Mouse (Mus musculus) liver, embryonic 14.5 days (tissue): ENCODE data around the gene Casp9. TPM values are rescaled to one million over a fixed set of nuclear protein-coding genes. Genes with fewer than 3 reads are reported as not detected.

Experiments used
- ATAC-seq: fragments of 200-750 bp; cut with Nextera tagmentation; 2 replicates; pipeline ENCODE4 v1.8.0; 2017; ENCODE audit warnings: moderate number of reproducible peaks, mild to moderate bottlenecking, moderate library complexity; ENCODE audit not compliant: insufficient read depth
- DNase-seq, 3 experiments: peaks; one replicate each; pipeline ENCODE4 v3.0.0-alpha.2; 2012 to 2013; ENCODE audit warnings: low read depth in 3 of 3, low spot score in 3 of 3
- H3K27ac ChIP-seq: fragments of 300-500 bp; sonication (generic); 2 replicates; pipeline ENCODE4 v1.5.1; 2014; ENCODE audit warnings: moderate library complexity, mild to moderate bottlenecking, control low read depth, inconsistent platforms
- H3K27me3 ChIP-seq: fragments of 300-500 bp; sonication (generic); 2 replicates; pipeline ENCODE4 v1.6.1; 2014; ENCODE audit warnings: mild to moderate bottlenecking, low read length, moderate library complexity; ENCODE audit not compliant: control insufficient read depth, insufficient read depth
- H3K36me3 ChIP-seq: fragments of 300-500 bp; sonication (generic); replicated peaks from 2 replicates; pipeline ENCODE4 v1.6.1; 2014; ENCODE audit warnings: low read depth; ENCODE audit not compliant: control insufficient read depth, insufficient read depth
- H3K4me1 ChIP-seq, 2 experiments: fragments of 200-500 bp in 1 of 2; fragments of 300-500 bp in 1 of 2; sonication (generic) in 1 of 2; replicated peaks; 2 replicates each; pipeline ENCODE4 v1.6.1; 2012 to 2014; ENCODE audit warnings: antibody characterized with exemption in 1 of 2, inconsistent platforms in 1 of 2, low read length in 1 of 2; ENCODE audit not compliant: control insufficient read depth in 2 of 2, insufficient read depth in 2 of 2
- H3K4me2 ChIP-seq: fragments of 300-500 bp; sonication (generic); 2 replicates; pipeline ENCODE4 v1.6.1; 2014; ENCODE audit warnings: low read depth, mild to moderate bottlenecking, control low read depth, moderate library complexity
- H3K4me3 ChIP-seq, 2 experiments: fragments of 200-500 bp in 1 of 2; fragments of 300-500 bp in 1 of 2; sonication (generic) in 1 of 2; 2 replicates each; pipeline ENCODE4 v1.5.1; 2012 to 2014; ENCODE audit warnings: low read depth in 2 of 2, low read length in 2 of 2, mild to moderate bottlenecking in 2 of 2, control low read depth in 1 of 2, inconsistent platforms in 1 of 2, moderate library complexity in 1 of 2; ENCODE audit not compliant: insufficient read depth in 1 of 2
- H3K9ac ChIP-seq: fragments of 300-500 bp; sonication (generic); replicated peaks from 2 replicates; pipeline ENCODE4 v1.6.1; 2014; ENCODE audit warnings: mild to moderate bottlenecking, control low read depth, moderate library complexity
- H3K9me3 ChIP-seq: fragments of 300-500 bp; sonication (generic); 2 replicates; pipeline ENCODE4 v1.6.1; 2016; ENCODE audit warnings: low read length, mixed read lengths; ENCODE audit not compliant: control insufficient read depth
- CTCF ChIP-seq: IDR thresholded peaks from 2 replicates; pipeline ENCODE4 v1.5.1; 2016; ENCODE audit warnings: antibody characterized with exemption, low read depth, control low read depth
- EP300 ChIP-seq: IDR thresholded peaks from 2 replicates; pipeline ENCODE4 v1.6.1; 2016; ENCODE audit warnings: antibody characterized with exemption, low read depth
- WGBS: fragments of 180-500 bp; shearing (Covaris S2); extraction: QIAGEN DNeasy Blood & Tissue Kit; methylation state at CpG from one replicate; pipeline ENCODE4 v1.1.7; 2014; ENCODE audit not compliant: insufficient replicate concordance; 5-methylcytosine and 5-hydroxymethylcytosine counted together
- polyA plus RNA-seq, 2 experiments: library from polyadenylated mRNA; depleted of rRNA in 1 of 2; stranded (reverse) in 1 of 2; unstranded in 1 of 2; fragments of >200 nt; fragmentation: Nextera tagmentation in 1 of 2; extraction: Ambion mirVana in 1 of 2; gene quantifications; 2 replicates each; pipeline versions ENCODE4 v1.2.1 to v1.2.3; 2012 to 2014

The Casp9 gene
- polyA plus RNA-seq, 2 experiments: 5.8 to 7.6 TPM

DNA sequence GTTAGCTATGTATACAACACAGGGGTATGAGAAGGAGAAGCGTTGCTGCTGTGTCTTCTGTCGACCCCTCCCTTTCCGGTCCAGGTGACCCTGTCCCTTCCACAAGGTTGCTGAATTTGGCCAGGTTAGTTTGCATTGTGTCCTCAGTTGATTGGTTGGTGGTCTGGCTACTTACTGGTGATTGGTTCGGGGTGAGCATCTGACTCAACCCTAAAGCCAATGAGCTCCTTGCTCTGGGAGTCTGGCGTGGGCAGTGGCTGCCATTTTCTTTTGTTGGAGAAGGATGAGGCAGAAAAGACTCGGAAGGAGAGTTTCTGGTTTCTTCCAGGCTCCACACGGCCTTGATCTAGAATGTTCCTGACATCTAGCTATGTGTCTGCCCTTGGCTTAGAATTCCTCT, 25.9 kb downstream of the Casp9 start:
- Histone ChIP-seq H3K27ac (no peak overlapping the region), H3K27me3 (no peaks in the 10 kb centered on the region), H3K9me3 (no peaks in the 10 kb centered on the region), H3K36me3 (no peaks in the 10 kb centered on the region), H3K9ac (no peak overlapping the region), H3K4me1 (peaks cover 0 to 5% of the 10 kb centered on the region in 2 experiments; a peak in 1 of 4 replicates), H3K4me2 (no peak overlapping the region), H3K4me3 (no peak overlapping the region)
- no peak for ATAC-seq
- WGBS: 72% methylated on average over 7 of the region's 7 CpGs
- TF ChIP-seq CTCF (no peak), EP300 (no peak)
- DNase-seq: no peak

GRCm38 (mm10) chr4:141821178-141821577, 27.8 kb downstream of the Casp9 start:
- Histone ChIP-seq H3K27ac (no peak overlapping the region), H3K4me1 (peaks cover 0 to 5% of the 10 kb centered on the region in 2 experiments; a peak in 1 of 4 replicates), H3K27me3 (no peaks in the 10 kb centered on the region), H3K36me3 (no peaks in the 10 kb centered on the region), H3K4me2 (no peak overlapping the region), H3K9me3 (no peaks in the 10 kb centered on the region), H3K9ac (no peak overlapping the region), H3K4me3 (no peak overlapping the region)
- ATAC-seq (no peak), DNase-seq (no peak)
- no peak for TF ChIP-seq EP300
- no peak for TF ChIP-seq CTCF
- WGBS: 59% methylated on average over 3 of the region's 3 CpGs

- H3K27me3 ChIP-seq: no peaks in the 10 kb centered on the region
- no peak overlapping the region for H3K9ac ChIP-seq
- no peak overlapping the region for H3K4me3 ChIP-seq
- H3K4me2 ChIP-seq: no peak overlapping the region
- peaks cover 0 to 5% of the 10 kb centered on the region in 2 experiments; a peak in 1 of 4 replicates for H3K4me1 ChIP-seq
- WGBS: 70% methylated on average over 10 of the region's 10 CpGs
- TF ChIP-seq EP300 (no peak), CTCF (peak; percentile 68)
- no peak overlapping the region for H3K27ac ChIP-seq
- ATAC-seq (no peak), DNase-seq (no peak)
- no peaks in the 10 kb centered on the region for H3K9me3 ChIP-seq
- no peaks in the 10 kb centered on the region for H3K36me3 ChIP-seq
These were observed 28.7 kb downstream of the Casp9 start for GRCm38 (mm10) chr4:141822089-141822488.

GRCm38 (mm10) chr4:141822979-141823378, 29.6 kb downstream of the Casp9 start:
- no peak overlapping the region for H3K9ac ChIP-seq
- peaks cover 0 to 5% of the 10 kb centered on the region in 2 experiments; a peak in 1 of 4 replicates for H3K4me1 ChIP-seq
- no peaks in the 10 kb centered on the region for H3K9me3 ChIP-seq
- no peak overlapping the region for H3K4me3 ChIP-seq
- WGBS: 33% methylated on average over 3 of the region's 3 CpGs
- ATAC-seq (peak; percentile 76), DNase-seq (peak; percentile 50 to 67 (median 58))
- H3K27me3 ChIP-seq: no peaks in the 10 kb centered on the region
- no peaks in the 10 kb centered on the region for H3K36me3 ChIP-seq
- no peak overlapping the region for H3K4me2 ChIP-seq
- H3K27ac ChIP-seq: no peak overlapping the region
- TF ChIP-seq EP300 (no peak), CTCF (no peak)

DNA sequence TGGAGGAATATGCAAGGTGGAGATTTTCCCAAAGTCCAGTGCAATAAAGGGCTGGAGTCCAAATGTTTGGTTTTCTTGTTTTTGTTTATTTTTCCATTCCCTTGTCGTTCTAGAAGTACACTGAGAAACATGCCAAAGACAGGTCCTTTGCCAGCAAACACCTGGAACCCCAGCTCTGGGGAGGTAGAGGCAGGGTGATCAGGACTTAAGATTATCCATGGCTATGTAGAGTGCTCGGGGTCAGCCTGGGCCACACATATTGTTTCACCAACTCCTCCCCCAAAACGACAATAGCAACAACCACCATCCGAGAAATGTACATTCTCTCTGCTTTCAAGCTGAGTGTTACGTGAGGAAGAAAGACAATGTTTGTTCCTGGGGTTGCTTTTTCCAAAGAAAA, 32.6 kb downstream of the Casp9 start, which contains the start of gene Cela2a:
TSS of gene Cela2a (minus strand) at position 101 of the 400 bp plus-strand sequence.
- H3K9me3 ChIP-seq: no peaks in the 10 kb centered on the region
- no peak within 1 kb of the TSS for H3K4me2 ChIP-seq
- peaks cover 0 to 5% of the 10 kb centered on the region in 2 experiments; a peak in 1 of 4 replicates for H3K4me1 ChIP-seq
- no peak for ATAC-seq
- H3K36me3 ChIP-seq: no peaks in the 10 kb centered on the region
- no peak within 1 kb of the TSS for H3K4me3 ChIP-seq
- H3K9ac ChIP-seq: no peak within 1 kb of the TSS
- no peaks in the 10 kb centered on the region for H3K27me3 ChIP-seq
- DNase-seq: no peak
- WGBS: 37% methylated on average over 5 of the region's 5 CpGs
- TF ChIP-seq CTCF (no peak), EP300 (no peak)
- H3K27ac ChIP-seq: no peak within 1 kb of the TSS
